Mouse (Mus musculus) cerebellum, adult 2 months (tissue): ENCODE results near the gene Gm11549. TPM values are rescaled to one million over a fixed set of nuclear protein-coding genes. Genes with fewer than 3 reads are reported as not detected.

Experiments
- DNase-seq, 2 experiments: peaks; one replicate each; pipeline ENCODE4 v3.0.0; 2021
- H3K27ac ChIP-seq: fragments of 200-500 bp; 2 replicates; pipeline ENCODE4 v1.5.1; 2012; ENCODE audit warnings: low read length, control low read depth, inconsistent platforms; ENCODE audit not compliant: insufficient read depth
- H3K27me3 ChIP-seq: fragments of 200-500 bp; 2 replicates; pipeline ENCODE4 v1.6.1; 2012; ENCODE audit warnings: inconsistent platforms, mild to moderate bottlenecking, low read length, moderate library complexity; ENCODE audit not compliant: control insufficient read depth, insufficient read depth
- H3K4me1 ChIP-seq: fragments of 200-500 bp; 2 replicates; pipeline ENCODE4 v1.6.1; 2011; ENCODE audit warnings: low read length; ENCODE audit not compliant: control insufficient read depth, insufficient read depth
- H3K4me3 ChIP-seq: fragments of 200-500 bp; replicated peaks from 2 replicates; pipeline ENCODE3; 2011; ENCODE audit warnings: mild to moderate bottlenecking, low read depth, low read length, control low read depth; ENCODE audit not compliant: insufficient read depth
- CTCF ChIP-seq: fragments of 200-500 bp; IDR thresholded peaks from 2 replicates; pipeline ENCODE4 v1.5.1; 2011; ENCODE audit warnings: low read depth, mild to moderate bottlenecking, control low read depth, low read length, moderate library complexity, borderline replicate concordance; ENCODE audit not compliant: insufficient read depth
- POLR2A ChIP-seq: fragments of 200-500 bp; IDR thresholded peaks from 2 replicates; pipeline ENCODE4 v1.6.1; 2011; ENCODE audit warnings: low read length, control low read depth, borderline replicate concordance; ENCODE audit not compliant: insufficient read depth
- WGBS: fragments of 180-500 bp; shearing (Covaris S2); methylation state at CpG from one replicate; pipeline ENCODE4 v1.1.7; 2018; 5-methylcytosine and 5-hydroxymethylcytosine counted together
- polyA plus RNA-seq: library from polyadenylated mRNA; depleted of rRNA; stranded (reverse); fragments of >200 nt; gene quantifications from 2 replicates; pipeline ENCODE4 v1.2.3, GENCODE M21; 2012

Gene Gm11549
- polyA plus RNA-seq, 1 experiment, result 0.10 TPM

- peak in 1 of 2 experiments; percentile 40 for DNase-seq
- TF ChIP-seq POLR2A, result no peak
- TF ChIP-seq CTCF, result no peak
- 3% methylated on average over 9 of the region's 9 CpGs for WGBS
- Histone ChIP-seq H3K4me1 (no peaks in the 10 kb centered on the region; the same call in 1 of the 2 replicates), H3K27ac (peak overlapping the region; percentile 69), H3K27me3 (no peaks in the 10 kb centered on the region), H3K4me3 (peak overlapping the region; percentile 91)
Measured at GRCm38 (mm10) chr3:36551343-36551742, 29.7 kb upstream of the Gm11549 start.

- Histone ChIP-seq H3K27me3 (no peaks in the 10 kb centered on the region), H3K4me3 (no peak overlapping the region), H3K27ac (no peak overlapping the region), H3K4me1 (no peaks in the 10 kb centered on the region)
- WGBS, result 76% methylated on average over 3 of the region's 3 CpGs
- DNase-seq, result no peak
- TF ChIP-seq POLR2A (no peak), CTCF (no peak)
Measured at GRCm38 (mm10) chr3:36544961-36545360, 23.3 kb upstream of the Gm11549 start.

DNA sequence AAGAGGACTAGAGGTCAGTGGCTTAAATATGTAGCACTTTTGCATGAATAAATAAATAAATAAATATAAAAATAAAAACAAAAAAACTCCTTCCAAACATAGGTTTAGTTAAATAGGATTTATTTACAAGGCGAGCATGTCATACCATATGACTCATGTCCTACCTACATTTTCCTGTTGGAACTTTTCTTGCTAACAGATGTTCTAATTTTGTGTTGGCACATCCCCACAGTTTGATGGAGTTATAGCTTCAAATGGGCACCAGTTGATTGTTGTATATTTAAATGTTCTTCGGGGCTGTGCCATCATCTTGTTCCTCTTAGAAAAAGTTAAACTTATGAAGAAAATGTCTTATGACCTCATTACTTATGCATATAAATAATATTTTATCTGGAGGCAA is 19.8 kb upstream of the Gm11549 start:
- TF ChIP-seq POLR2A (no peak), CTCF (no peak)
- WGBS, result 82% methylated on average over 2 of the region's 2 CpGs
- no peak overlapping the region for H3K27ac ChIP-seq
- no peaks in the 10 kb centered on the region for H3K27me3 ChIP-seq
- DNase-seq, result no peak
- H3K4me3 ChIP-seq, result no peak overlapping the region
- H3K4me1 ChIP-seq, result no peaks in the 10 kb centered on the region

- Histone ChIP-seq H3K4me3 (no peak overlapping the region), H3K4me1 (no peaks in the 10 kb centered on the region), H3K27me3 (no peaks in the 10 kb centered on the region), H3K27ac (no peak overlapping the region)
- DNase-seq, result no peak
- 57% methylated on average over 2 of the region's 2 CpGs for WGBS
- TF ChIP-seq CTCF (no peak), POLR2A (no peak)
Measured at GRCm38 (mm10) chr3:36540756-36541155, 19.1 kb upstream of the Gm11549 start.

DNA sequence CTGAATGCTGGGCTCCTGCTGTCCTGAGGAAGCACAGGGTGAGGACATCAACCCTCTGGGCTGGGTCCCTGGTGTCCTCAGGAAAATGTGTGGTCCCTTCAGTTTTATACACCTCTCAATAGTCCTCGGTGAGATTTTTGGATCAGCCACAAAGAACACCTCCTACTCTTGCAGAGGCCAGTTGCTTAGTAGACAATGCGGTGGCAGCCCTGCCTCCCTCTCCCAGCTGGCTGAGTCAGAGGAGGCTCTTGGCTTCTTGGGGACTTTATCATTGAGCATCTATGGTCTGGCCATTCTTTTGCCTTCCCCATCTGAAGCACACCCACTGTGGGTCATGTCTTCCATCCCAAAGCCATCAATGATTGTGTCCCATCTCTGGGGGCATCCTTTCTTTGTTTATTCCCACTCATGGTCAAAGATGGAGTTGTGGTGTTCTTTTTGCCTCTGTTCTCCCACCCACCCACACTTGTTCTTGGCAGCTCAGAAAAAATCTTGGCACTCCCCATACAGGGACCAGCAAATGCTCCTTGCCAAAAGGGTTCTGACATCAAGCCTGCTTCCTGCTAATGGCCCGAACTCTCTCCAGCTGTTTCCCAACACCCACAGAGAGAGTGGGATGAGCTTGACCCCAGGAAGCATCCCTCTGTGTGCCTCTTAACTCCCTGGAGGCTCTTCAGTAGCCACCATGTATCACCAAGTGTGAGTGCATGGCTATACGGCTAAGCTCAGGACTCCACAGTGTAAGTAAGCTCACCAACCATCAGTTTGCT is 16.3 kb upstream of the Gm11549 start:
- WGBS, result 58% methylated on average over 4 of the region's 4 CpGs
- H3K27me3 ChIP-seq, result no peaks in the 10 kb centered on the region
- no peak for DNase-seq
- no peak overlapping the region for H3K27ac ChIP-seq
- H3K4me3 ChIP-seq, result no peak overlapping the region
- H3K4me1 ChIP-seq, result no peaks in the 10 kb centered on the region
- no peak for TF ChIP-seq CTCF
- no peak for TF ChIP-seq POLR2A

GRCm38 (mm10) chr3:36536041-36536440 is 14.4 kb upstream of the Gm11549 start:
- no peak overlapping the region for H3K4me3 ChIP-seq
- H3K27me3 ChIP-seq, result no peaks in the 10 kb centered on the region
- TF ChIP-seq CTCF, result no peak
- TF ChIP-seq POLR2A, result no peak
- H3K27ac ChIP-seq, result no peak overlapping the region
- H3K4me1 ChIP-seq, result no peaks in the 10 kb centered on the region
- 92% methylated on average over 12 of the region's 12 CpGs for WGBS
- no peak for DNase-seq

DNA sequence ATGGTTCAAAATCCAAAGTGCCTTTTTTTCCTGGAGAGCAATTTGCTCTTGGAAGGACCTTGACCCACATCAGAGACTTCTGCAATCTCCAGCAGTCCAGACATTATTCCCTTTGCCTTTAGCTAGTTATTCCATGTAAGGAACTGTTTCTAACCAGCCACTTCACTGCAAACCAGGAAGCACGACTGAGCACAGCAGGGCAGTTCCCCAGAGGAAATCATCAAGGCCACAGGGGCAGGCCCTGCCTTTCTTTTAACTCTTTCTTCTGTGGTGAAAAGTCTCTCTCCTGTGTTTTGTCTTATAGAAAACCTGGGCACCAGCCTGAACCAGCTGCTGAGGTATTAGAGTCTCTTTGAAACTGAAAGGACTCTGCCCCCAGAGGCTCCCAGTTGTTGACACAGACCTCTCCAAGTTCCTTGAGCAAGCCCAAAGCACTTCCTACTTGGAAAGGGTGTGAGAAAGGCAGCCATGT is 11.6 kb upstream of the Gm11549 start:
- H3K27ac ChIP-seq, result no peak overlapping the region
- TF ChIP-seq POLR2A (no peak), CTCF (no peak)
- DNase-seq, result no peak
- H3K4me3 ChIP-seq, result no peak overlapping the region
- 3% methylated on average over 1 of the region's 1 CpGs for WGBS
- H3K27me3 ChIP-seq, result no peaks in the 10 kb centered on the region
- H3K4me1 ChIP-seq, result no peaks in the 10 kb centered on the region

DNA sequence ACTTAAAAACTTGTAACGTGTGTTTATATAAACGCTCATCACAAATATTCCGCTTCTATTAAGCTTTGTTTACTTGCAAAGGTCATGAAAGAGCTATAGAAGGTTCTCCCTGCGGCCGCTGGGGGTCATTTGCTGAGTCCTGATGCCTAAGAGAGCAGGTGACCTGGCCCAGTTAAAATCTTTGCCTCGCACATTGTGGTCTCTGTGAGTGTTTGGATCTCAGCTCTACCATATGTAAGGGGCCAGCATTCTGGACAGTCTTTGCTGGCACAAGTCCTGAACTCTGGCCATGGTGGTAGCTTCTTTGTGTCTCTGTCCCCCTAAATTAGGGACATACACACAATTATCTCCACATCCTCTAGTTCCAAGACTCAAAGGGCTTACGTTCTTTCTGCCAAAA is 11.1 kb upstream of the Gm11549 start:
- TF ChIP-seq CTCF (no peak), POLR2A (no peak)
- Histone ChIP-seq H3K27me3 (no peaks in the 10 kb centered on the region), H3K27ac (no peak overlapping the region), H3K4me3 (no peak overlapping the region), H3K4me1 (no peaks in the 10 kb centered on the region)
- no peak for DNase-seq
- WGBS, result 41% methylated on average over 7 of the region's 7 CpGs
